Mouse (Mus musculus): ENCODE measurements around the gene Yipf3.

The Yipf3 gene

DNA sequence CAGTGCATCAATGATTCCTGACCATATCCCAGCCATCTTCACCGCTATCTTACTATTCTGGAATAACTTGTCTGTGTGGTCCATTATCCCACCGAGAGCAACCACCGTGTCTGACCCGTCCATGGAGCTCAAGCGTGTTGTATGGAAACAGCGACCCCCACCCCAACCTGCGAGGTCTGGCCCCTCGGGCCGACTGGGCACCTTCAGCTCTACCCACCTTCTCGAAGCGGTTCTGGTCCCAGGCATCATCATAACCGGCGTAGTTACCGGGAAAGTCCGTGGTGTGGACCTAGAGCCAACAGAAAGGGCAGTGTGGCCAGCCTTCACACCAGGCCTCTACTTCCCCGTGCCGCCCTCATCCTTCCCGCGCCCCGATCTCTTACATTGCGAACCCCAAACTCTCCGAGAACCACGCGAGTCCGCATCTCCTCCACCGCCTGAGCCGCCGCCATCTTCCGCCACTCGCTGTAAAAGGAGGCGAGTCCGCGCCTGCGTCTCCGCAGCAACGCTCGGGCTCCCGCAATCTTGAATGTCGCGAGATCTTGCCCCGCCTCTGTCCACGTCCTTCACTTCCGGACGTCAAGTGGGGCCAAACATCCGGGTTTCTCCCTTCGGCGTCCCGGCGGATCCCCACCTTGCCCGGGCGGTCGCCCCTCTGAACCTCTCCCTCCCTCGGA lies at the start of gene Yipf3, which contains the start of gene Polr1c:
Gene Yipf3, plus strand, starts transcription at position 569 of the 677 bp plus-strand sequence.
Gene Polr1c, minus strand, starts transcription at position 543 of the 677 bp plus-strand sequence.
- peak; percentile 93 to 94 for DNase-seq (ENCODE audit: low spot score in 2 of 2)

DNA sequence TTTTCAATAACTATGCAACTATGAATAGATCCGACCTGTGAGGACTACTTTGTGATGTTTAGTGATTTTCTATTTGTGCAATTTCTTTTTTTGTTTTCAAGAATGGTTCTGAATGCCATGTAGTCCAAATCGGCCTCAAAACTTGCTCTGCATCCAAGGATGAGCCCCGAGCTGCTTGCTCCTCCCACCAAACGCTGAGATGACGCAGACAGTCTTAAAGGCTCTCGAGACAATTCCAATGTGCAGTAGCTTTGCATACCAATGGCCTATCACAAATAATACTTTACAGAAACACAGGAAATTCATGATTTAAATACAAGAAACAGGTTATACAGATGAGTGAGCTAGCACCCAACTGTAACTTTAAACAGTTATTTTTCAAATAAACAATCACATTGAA lies 46.7 kb upstream of the Yipf3 start:
- no peak for DNase-seq (ENCODE audit: low spot score in 2 of 2)

DNA sequence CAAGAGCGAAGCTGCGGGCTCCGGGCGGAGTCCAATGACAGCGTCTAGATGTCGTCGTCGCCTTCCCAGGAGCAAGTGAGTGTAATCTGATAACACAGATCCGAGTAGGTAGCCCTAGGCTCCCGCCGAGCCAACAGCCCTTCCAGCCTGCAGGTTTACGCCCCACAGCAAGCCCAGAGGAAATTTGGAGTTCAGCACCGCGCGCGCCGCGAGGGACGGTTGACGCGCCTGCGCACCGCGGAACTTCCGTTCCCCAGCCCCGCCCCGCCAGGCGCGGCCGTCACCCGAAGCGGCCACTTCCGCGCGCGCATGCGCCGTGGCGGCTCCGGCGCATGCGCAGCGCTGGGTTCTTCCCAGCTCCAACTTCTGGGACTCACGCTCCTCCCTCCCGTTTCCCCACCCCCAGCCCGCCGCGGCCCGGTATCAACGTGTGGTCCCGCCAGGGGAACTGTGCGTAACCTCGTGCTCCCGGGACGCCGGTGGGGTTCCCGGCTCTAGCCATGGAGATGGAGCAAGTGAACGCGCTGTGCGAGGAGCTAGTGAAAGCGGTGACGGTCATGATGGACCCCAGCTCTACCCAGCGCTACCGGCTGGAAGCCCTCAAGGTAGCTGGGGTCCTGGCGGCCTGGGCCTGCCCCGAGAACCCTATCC lies 45.3 kb upstream of the Yipf3 start, which contains the start of the genes Polh and Xpo5:
Gene Polh, minus strand, starts transcription at position 225 of the 651 bp plus-strand sequence.
Gene Xpo5, plus strand, starts transcription at position 362 of the 651 bp plus-strand sequence.
- DNase-seq (ENCODE audit: low spot score in 2 of 2), result peak; percentile 84 to 90

DNA sequence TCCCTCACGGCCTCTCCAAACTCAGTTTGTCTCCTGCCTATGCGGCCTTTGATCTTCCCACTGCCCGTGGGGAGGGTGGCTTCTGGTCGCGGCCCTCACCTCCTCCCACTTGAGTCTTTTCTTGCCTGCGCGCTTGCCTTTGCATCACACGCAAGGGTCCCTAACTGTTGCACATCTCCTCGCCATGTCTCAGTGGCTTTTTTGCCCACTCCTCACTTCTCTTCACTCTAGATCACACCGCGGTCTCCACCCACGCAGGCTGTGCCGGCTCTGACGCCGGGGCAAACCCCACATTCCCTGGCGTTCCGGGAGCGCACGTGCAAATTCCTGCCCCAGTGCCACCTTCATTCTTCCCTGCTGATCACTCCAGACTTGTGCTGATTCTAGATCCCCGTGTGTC lies 44.8 kb upstream of the Yipf3 start:
- DNase-seq (ENCODE audit: low spot score in 2 of 2), result peak in 1 of 2 experiments; percentile 18

DNA sequence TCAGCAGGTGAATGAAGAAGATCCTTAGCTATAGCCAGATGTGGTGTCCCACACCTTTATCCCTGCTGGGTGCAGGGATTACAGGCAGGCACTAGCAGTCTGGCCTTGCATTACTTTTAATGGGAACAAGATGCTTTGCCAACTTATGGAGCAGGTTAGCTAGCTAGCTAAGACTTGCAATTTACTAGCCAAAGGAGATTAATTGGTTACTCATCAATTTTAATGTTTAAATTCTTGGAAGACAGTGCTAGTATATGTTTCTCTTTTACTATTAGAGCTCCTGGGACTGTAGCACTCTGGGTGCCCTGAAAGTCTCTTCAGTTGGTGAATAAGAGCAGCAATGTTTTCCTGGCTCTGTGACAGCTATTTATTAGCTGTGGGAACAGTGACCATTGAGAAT lies 41.2 kb upstream of the Yipf3 start:
- no peak for DNase-seq (ENCODE audit: low spot score in 2 of 2)

DNA sequence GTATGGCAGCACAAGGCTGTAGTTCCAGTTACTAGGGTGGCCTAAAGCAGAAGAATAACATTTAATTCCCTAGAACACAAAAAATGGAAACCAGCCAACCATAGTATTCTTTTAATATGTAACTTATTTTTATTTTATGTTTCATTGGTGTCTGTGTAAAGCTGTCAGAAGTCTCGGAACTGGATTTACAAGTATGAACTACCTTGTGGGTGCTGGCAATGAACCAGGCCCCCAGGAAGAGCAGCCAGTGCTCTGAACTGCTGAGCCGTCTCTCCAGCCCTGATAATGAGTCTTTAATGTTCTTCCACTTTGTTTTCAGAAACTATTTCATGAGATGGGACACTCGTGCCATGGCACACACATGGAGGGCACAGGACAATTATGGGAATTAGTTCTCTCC lies 37.3 kb upstream of the Yipf3 start:
- no peak for DNase-seq (ENCODE audit: low spot score in 2 of 2)

DNA sequence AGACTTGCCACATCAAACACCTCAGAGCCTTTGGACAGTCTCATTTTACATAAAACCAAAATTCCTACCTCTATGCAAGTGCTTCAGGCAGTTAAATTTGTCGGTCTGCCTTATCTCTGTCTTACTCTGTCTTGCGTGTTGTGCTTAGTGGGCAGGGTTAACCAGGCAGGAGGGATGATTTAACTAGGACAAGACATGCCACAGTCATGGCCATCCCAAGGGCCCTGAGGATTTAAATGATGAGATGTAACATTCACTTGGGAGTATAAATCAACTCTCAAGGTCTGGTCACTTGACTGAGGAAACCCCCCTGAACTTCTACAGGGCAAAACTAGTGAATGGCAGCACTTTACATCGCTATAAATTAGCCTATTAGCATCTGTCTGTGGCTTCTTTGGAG lies 26.3 kb upstream of the Yipf3 start:
- no peak for DNase-seq (ENCODE audit: low spot score in 2 of 2)

DNA sequence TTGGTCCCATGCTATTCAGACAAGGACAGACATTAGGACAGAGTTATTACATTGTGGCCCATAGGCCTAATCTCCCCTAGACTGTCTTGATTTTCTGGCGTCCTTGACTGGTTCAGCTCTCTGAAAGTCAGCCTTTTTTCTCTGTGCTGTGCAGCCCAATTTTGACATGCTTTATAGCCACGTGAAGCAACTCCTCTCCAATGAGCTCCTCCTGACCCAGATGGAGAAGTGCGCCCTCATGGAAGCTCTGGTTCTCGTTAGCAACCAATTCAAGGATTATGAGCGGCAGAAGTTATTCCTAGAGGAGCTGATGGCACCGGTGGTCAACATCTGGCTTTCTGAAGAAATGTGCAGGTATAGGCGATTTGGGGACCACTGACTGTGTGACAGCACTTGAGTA lies 20.3 kb upstream of the Yipf3 start:
- no peak for DNase-seq (ENCODE audit: low spot score in 2 of 2)

DNA sequence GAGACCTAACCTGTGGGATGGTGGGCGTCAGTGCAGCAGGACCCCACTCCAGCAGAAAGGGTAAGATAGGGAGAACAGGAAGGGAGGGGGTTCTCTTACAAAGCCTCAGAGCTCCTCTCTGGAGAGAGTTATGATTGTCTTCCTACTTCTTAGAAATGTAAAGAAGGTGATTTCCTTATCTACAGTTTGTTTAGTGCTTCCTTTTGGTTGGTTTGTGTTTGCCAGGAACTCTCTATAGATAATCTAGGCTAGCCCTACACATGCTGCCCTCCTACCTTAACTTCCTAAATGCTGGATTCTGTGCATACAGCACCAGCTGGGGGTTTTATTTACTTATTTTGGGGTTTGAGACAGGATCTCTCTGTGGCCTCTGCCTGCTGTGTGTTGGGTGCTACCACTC lies 11.8 kb upstream of the Yipf3 start:
- no peak for DNase-seq (ENCODE audit: low spot score in 2 of 2)

DNA sequence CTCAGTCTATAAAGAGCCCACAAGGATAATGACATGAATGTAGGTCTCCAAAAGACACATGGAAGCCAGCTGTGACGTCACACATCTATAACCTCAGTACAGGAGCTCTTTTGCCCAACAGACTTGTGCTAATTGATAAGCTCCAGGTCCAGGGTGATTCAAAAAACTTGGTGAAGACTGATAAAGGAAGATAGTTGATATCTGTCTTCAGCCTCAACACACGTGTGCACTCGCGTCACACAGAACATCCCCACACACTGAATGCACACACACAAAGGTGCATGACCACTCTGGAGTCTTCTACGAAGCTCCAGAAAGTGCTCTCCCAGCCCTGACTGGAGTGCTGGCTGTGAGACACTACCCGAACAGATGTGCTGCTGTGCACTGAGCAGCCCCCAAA lies 10.8 kb upstream of the Yipf3 start:
- DNase-seq (ENCODE audit: low spot score in 2 of 2), result no peak

DNA sequence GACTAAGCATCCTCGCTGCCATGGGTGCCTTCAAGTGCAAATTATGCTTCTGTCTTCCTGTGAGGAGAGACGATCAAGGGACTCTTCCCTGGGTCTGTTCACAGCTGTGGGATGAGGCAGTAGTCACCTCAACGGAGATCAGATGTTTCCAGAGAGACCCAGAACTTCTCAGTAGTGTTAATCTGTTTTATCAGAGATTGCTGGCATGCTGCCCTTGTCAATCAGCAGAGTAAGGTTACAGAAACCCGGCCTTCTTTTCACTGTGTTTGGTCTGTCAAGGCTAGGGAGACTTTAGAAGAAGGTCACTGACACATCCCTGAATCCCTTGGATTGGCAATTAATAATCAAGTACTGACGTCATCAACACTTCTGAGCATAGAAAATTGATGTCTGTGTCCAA lies 10.4 kb upstream of the Yipf3 start:
- no peak for DNase-seq (ENCODE audit: low spot score in 2 of 2)

DNA sequence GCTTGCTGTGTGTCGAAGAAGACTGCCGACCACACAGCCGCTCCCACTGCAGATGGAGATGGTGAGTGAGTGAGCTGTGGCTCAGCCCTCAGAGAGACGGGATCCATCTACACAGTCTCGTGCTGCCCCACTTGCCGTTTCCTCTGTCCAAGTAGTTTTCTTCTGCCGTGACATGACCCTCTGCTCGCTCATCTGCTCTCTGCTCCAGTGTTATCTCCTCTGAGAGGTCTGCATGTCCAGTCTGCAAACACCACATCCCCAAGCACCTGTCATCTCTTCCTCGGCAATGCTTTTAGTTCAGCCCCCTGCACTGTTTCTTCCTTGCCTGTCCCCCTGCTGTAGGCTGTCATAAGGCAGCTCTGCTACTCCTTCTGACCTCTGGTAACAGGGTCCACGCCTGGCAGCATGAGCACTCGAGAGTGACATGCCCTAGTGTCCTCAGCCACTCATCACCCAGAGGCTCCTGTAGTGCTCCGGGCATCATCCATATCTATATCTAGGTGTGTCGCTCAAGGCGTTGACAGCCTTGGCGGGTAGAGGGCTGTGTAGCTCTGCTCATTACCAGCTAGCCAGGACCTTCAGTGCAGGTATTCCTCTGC lies 8.3 kb upstream of the Yipf3 start:
- no peak for DNase-seq (ENCODE audit: low spot score in 2 of 2)

DNA sequence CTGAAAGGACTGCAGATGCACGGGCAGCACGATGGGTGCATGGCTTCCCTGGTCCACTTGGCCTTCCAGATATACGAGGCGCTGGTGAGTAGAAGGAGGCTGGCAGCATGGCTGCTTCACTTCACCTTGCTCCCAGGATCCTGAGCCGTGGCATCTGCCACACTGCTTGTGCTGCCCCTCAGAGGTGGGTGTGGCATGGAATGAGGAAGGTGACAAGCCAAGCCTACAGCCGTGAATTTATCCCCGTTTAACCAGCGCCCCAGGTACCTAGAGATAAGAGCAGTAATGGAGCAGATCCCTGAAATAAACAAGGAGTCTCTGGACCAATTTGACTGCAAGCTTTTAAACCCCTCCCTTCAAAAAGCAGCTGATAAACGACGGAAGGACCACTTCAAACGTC lies 6.4 kb upstream of the Yipf3 start:
- DNase-seq (ENCODE audit: low spot score in 2 of 2), result no peak

DNA sequence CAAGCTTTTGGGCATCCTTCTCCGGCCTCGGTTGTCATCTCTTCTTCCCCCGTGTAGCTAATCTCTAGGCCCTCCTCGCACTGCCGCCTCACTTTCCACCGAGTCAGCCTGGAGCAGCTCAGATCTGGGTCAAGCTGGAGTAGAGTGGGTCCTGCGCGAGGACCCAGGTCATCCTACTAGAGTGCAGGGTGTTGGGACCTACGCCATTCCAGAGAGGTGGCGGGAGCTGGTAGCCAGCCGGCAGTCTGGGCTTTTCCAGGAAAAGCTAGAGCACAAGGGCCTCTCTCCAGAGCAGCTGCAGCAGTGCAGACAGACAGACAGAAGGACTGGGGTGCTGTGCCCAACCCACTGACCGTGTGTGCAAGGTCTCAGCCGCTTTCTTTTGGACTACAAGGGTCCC lies 5.6 kb upstream of the Yipf3 start:
- DNase-seq (ENCODE audit: low spot score in 2 of 2), result no peak

DNA sequence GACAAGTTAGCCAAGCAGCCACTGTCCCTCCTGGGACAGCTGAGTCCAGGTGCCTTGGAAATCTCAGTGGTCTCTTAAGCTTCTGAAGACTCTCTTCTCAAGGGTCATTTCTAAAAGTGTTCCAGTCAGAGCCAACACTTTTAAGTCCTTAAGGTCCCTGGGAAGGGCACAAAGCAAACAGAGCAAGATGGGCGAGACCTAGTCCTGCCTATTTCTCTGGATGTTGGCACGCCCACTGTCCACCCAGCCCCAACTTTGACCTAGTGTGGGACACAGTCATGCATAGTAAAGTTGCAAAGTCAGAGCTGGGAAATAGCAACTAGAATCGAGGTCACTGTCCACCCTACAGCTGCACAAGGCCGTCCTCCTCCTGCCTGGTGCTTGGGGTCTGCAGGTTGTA lies 4.9 kb upstream of the Yipf3 start:
- no peak for DNase-seq (ENCODE audit: low spot score in 2 of 2)

DNA sequence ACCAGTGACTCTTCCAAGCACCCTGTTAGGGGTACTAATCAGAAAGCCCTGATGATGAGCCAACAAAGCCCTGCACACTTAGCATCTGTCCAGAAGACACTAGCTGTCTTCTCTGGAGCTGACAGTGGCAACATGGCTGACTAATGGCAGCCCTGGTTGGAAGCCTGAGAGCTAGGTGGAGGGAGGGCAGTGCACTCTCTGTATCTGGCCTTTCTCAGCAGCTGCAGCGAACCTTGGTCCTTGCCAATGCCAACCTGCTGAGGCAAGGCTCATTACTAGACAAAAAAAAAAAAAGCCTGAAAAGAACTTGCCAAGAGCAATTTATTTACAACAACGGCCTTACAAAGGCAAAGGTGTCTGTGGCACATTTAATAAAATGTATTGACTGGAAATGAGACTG lies 4.3 kb upstream of the Yipf3 start:
- no peak for DNase-seq (ENCODE audit: low spot score in 2 of 2)

DNA sequence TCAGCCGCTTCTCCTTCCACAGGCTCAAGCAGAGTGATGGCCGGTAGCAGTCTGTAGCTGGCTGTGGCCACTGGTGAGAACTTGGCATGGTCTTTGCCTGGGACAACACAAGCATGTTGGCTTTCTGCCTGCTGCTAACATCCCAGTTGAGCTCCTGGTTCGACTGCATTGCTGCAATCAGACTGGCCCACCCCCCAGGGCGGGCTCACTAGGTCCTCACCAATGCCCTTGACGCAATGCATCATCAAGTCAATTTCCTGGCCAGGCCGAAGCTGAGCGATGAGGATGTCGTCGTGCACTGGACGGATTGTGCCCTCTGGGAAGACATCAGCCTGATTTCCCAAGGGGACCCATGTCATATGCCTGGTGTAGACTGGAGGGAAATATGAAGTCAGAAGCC lies 3.3 kb upstream of the Yipf3 start:
- no peak for DNase-seq (ENCODE audit: low spot score in 2 of 2)

DNA sequence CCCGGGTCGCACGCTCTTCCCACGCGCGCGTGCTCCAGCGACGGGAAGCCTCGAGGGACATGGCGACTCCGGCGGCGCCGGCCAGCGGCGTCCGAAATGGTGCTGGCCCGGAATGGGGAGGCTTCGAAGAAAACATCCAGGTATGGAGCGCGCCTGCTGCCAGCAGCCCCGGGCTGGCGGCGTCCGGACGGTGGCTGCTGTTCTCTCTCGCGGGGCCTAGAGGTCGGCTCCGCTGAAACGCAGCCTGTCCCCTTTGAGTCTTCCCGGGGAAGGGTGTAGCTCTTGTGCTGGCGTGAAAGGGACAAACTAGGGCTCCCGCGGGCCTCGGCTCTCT lies 276 bp downstream of the Yipf3 start:
- no peak for DNase-seq (ENCODE audit: low spot score in 2 of 2)

DNA sequence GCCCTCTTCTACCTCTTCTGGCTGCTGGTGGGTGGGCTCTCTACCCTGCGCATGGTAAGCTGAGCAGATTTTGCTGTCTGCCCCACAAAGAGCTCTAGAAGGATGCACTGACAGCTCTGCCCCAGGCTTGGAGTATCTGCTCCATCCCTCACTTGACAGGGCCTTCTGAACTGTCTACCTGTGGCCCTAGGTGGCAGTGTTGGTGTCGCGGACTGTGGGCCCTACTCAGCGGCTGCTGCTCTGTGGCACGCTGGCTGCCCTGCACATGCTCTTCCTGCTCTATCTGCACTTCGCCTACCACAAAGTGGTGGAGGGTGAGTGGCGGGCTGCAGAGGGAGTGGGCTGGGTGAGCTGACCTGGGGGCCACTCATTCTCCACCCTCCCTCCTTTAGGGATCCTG lies 3.3 kb downstream of the Yipf3 start:
- DNase-seq (ENCODE audit: low spot score in 2 of 2), result no peak

DNA sequence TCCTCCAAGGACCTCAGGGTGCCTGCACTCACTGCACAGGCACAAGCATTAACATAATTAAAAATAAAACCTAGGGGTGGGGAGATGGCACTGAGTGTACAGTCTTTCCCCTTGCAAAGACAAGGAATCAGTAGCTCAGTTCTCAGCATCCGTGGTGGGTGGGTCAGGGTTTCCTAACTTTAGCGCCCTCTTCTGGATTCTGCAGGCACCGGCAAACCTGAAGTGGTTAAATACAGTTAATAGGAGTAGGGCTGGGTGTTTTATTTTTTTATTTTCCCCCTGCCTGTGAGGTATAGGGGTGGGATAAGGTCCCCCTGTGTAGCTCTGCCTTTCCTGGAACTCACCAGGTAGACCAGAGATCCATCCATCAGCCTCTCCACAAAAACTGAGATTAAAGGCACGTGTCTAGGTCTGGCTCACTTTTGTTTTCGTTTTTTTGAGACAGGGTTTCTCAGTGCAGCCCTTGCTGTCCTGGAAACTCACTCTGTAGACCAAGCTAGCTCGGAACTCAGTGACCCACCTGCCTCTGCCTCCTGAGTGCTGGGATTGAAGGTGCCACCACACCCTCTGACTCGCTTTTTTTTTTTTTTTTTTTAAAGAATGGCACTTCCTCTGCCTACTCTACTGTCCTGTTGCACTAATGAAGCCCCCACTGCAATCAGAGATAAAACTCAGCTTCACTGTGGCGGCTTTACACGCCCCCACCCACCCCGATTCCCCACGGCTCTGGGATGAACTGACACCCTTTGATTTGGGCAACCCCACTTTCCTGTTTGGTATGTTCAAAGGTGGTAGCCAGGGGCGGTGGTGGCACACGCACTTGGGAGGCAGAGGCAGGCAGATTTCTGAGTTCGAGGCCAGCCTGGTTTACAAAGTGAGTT lies 4.9 kb downstream of the Yipf3 start:
- no peak for DNase-seq (ENCODE audit: low spot score in 2 of 2)

DNA sequence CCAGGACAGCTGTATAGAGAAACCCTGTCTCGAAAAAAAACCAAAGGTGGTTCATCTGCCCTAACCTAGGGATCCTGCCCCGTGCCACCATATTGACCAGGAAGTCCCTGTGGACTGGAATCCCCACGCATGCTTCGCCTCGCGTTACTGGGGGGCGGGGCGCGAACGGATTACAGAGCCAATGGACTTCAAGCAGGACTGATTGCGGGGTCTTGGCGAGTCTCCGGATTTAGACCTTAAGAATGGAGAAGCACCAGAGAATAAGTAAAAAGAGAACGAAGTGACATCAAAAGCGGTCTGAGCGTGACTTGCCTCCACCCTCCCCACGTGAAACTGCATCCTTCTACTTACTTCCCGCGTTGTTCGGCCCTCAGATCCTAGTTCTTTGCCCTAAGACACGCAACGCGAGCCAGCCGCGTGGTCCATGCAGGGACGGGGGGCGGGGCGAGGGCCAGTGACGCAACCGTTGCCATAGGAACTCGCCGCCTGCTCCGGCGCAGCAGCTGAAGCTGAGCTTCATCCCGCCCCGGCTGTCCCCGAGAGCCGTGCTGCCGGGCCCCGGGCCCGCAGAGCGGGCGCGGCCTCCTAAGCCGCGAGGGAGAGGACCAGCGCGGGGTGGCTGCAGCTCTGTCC lies 5.7 kb downstream of the Yipf3 start, which contains the start of gene Lrrc73:
Gene Lrrc73, plus strand, starts transcription at position 80 of the 633 bp plus-strand sequence.
- peak; percentile 85 to 96 for DNase-seq (ENCODE audit: low spot score in 2 of 2)

DNA sequence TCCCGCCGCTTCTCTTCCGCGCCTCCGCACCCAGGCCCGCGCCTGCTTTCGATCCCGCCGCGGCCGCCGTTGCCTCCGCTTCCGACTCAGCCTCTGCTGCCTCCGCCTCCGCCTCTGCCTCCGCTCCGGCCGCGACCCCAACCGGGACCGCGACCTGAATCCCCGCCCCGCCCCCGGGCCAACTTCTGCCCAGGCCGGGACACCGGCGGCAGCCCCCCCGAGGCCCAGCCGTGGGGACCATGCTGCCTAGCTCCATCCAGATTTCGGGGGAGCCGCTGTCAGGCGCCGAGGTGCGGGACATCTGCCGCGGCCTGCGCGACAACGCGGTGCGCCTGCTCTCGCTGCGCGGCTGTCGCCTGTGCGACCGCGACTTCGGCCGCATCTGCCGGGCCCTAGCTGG lies 6.2 kb downstream of the Yipf3 start:
- peak in 1 of 2 experiments; percentile 45 for DNase-seq (ENCODE audit: low spot score in 2 of 2)
